Mouse (Mus musculus): ENCODE data around the gene Ostf1.

DNA sequence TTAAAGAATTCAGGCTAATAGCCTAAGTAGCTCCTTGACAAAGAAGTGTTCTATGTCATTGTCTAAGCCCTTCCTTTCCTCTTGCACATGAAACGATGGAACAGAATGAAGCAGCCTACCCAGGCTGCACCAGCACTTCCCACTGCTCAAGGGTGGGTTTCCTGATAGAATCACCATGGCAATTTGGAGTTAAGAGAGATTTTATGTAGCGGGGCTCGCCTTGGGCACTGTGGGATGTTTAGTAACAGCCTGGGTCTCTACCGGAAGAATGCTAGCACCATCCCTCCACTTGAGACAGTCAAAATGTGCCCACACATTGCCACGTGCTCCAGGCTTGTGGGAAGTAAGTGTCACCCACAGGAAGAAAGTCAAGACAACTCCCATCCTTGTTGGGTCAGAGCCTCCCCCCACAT is 40.7 kb downstream of the Ostf1 start:
- TF ChIP-seq MAX (IDR thresholded peaks at IDR 0.05) (no peak), CTCF (IDR thresholded peaks at IDR 0.05; ENCODE audit: control insufficient read depth, insufficient read depth, insufficient read length) (no peak), CEBPB (IDR thresholded peaks at IDR 0.05; ENCODE audit: low read depth) (no peak)
